Mouse (Mus musculus): Measurements from ENCODE around the gene Il1rap. TPM values are rescaled to one million over a fixed set of nuclear protein-coding genes. Genes with fewer than 3 reads are reported as not detected.

Il1rap gene
- 1 to 10 TPM; 6.8 to 7.0 TPM for total RNA-seq (2021)
- long read RNA-seq, experiment 1, full-length matches to known transcripts: 13 of 15 reads
- long read RNA-seq, experiment 1, partial matches to known transcripts: 1 of 15 reads
- long read RNA-seq, experiment 1, other reads (novel, unspliced or antisense): 1 of 15 reads
- long read RNA-seq, experiment 2, full-length matches to known transcripts: 9 of 11 reads
- long read RNA-seq, experiment 2, partial matches to known transcripts: 0 of 11 reads
- long read RNA-seq, experiment 2, other reads (novel, unspliced or antisense): 2 of 11 reads

DNA sequence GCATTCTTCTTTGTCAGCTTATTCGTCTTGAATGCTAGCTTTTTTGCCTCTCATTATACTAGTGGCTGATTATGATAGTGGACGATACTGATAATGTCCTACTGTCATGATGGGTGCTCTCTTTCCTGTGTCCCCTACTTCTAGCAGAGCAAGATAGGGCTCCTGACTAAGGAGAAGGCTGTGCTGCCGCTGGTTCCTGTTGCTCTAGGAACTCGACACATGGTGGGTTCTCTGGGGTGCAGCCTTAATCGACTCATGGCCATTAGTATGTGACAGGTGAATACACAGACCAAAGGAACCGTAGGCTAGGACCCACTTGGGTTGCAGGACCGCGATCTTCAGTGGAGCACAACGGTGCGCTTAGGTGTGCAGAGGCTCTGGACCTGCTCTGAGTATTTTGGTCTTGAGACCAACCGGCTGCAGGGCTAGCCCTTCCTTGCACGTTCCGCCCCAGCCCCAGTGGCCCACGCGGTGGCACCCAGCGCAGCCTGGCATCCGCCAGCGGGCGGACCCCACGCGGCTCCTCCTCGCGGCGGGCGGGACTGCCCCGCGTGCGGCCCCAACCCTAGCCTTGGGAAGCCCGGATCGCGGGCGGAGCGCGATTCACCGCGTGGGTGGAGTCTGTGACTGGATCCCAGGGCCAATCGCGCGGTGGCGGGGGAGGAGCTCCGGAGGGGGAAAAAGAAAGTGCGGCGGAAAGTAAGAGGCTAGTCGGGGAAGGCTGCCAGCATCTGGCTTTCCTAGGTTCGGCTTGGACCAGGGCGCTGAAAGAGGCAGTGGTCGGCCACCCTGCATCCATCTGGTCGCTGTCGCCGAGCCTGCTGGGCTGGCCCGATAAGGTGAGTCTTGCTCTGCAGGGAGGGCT is at the start of gene Il1rap:
Il1rap (plus strand) TSS at position 657 of the 865 bp plus-strand sequence.
- peak; percentile 90 to 91 for DNase-seq (ENCODE audit: low spot score in 2 of 2)

DNA sequence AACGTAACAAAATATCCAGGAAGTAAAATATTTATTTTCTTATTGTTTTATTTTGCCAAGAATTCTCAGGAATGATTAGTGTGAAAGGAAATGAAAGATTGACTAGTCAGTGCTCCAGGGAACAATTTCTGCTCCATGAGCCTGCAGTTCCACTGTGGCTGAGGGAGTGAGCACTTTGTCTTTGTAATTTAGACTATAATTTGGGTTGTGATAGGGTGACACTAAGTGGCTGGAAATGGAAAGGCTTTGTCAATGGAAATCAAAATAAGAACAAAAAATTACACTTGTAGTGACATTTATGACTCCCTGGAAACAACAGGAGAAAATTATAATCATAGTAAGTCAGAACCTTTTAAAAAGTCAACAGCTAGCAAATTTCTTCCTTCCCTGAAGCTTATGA is 49.2 kb upstream of the Il1rap start:
- no peak for DNase-seq (ENCODE audit: low spot score in 2 of 2)

DNA sequence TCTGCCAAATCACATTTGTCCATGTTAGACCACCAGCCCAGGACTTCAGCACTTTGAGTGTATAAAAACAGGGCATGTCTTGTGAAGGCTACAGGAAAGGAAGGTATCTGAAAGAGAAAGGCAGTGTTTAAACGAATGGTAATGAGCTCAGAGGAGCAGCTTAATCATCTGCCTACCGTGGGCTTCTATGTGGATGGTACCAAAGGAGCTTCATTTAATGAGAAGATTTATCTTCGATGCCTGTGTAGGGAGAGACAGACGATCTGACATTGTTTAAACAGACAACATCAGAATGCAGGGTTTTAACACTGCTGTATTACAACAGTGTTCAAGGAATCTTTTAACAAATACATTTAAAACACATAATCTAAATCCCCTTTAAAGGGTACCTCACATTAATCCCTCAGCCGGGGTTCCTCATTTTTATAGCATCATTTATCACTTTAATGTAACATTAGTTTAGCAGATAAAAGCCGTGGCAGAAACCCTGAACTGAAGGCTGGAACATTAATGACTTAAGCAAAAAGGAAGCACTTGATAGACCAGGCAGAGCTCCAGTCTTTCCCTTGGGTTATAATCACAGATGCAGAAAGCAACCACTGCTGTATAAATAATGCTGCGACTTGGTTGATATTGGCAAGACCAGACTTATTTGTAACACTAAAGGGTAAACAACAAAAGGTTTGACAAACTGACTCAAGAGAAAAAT is 35.2 kb upstream of the Il1rap start:
- DNase-seq (ENCODE audit: low spot score in 2 of 2): no peak

DNA sequence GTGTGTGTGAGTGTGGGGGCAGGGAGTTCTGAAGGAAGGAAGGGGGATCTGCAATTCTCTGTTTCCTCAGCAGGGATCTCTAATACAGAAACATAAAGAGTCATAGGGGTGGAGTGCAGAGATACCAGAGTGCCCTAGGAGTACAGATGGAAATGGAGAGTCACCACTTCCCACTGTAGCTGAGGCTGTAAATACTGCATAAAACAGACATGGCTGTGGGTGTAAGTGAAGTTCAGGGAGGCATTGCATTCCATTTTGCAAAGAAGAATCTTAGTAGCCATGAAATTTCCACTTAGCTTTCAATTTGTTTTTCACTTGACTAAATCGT is 34.7 kb upstream of the Il1rap start:
- no peak for DNase-seq (ENCODE audit: low spot score in 2 of 2)

DNA sequence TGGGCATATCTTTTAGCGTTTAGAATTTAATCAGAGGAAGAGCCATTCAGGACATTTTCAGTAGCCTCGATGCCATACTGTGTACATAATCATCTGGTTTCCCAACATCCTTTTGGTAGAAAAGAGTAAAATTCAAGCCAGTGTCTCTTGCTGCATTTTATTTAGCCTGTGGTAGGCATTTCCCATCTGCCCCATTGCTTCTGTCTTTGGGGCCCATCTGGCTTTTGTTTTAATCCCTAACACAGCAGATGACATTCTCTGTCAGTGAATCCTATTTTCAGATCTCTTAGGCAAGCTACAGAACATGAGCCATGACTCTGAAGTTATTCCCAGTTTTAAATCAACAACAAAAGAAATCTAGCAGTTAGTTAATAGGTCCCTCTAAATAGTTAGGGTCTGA is 32.3 kb upstream of the Il1rap start:
- DNase-seq (ENCODE audit: low spot score in 2 of 2): no peak

DNA sequence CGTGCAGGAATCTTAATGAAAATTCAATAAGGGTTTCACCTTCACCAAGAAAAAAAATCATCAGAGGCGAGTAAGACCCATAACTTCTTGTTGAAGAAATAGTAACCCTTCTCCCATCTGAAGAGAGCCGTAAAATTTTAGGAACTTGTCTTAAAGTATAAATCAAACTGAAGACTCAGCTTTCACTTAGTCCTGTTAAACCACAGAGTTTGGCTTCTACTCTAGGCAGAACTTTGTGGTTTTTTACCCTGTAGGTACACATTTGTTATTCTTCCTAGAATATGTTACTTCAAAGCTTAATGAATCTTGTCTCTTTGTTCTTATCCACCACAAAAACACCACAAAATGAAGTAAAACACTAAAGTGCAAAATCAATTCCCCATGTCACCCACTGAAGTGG is 29.3 kb upstream of the Il1rap start:
- no peak for DNase-seq (ENCODE audit: low spot score in 2 of 2)

DNA sequence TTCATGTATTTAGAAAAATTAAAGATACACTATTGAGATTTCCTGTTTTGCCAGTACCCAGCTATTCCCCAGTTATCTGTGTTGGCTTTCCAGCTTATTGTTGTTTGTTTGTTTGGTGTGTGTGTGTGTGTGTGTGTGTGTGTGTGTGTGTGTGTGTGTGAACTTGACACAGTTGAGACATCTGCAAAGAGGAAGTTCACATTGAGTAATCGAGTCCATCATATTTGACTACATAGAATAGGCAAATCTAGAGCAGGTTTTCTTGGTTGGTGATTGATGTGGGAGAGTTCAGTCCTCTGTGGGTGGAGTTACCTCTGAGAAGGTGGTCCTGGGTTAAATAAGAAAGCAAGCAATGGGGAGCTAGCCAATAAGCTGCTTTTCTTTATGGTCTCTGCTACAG is 22.7 kb upstream of the Il1rap start:
- no peak for DNase-seq (ENCODE audit: low spot score in 2 of 2)

DNA sequence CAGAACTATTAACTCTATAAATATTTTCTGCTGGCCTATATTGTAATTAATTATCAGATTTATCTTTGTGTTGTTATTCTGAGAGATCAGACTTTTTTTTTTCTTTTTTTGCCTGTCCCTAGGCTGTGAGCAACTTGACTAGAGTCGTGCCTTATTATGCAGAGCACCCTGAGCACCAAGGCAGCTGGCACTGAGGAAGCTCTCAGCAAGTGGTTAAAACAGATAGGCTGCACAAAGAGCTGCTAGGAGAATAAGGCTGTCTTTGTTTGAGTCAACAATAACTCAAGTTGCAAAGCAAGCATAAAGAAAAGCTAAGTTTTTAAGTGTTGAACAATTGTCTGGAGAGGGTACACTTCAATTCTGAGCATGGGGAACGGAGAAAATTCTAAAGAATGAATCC is 19.8 kb upstream of the Il1rap start:
- no peak for DNase-seq (ENCODE audit: low spot score in 2 of 2)

DNA sequence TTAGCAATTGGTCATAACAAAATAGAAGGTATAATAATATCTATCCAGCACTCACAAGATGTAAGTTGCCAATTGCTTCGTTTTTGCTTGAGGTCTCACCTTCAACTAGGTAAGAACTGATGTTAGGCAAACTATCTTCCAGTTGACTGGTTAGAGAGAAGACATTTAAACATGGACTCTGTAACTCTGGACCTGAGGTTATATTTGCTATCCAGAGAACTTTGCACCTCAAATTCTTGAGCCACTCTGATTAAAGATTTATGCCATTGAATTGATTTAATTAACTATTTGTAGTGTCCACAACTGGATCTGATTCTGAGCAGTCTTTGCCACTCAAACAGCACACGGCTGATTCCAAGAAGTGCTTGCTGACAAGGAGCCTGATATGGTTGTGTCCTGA is 18.7 kb upstream of the Il1rap start:
- DNase-seq (ENCODE audit: low spot score in 2 of 2): no peak

DNA sequence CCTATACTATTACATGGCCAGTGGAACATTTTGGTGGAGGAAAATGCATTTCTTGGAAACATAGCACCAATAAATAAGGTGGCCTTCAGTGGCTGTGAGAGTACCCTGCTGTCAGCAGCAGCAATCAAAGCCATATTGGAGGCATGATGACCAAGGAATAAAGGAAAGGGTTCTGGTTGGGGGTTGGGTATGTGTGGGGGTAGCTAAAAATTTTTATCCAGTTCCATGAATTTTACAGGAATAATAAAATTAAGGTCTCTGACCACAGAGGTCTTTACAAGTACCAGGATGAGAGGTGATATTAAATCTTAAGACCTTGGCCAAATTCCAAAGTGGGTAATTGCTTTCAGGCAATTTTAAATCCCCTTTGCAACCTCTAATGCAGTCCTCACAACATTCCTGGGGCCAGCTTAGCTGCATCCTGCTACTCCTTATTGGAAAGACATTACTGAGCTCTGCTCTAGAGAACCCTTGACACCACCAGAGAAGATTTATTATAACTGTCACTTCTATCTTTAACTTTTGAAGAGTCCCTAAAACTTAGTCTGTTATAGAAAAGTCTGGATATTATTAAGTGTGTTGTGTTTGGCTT is 12.0 kb upstream of the Il1rap start:
- no peak for DNase-seq (ENCODE audit: low spot score in 2 of 2)

DNA sequence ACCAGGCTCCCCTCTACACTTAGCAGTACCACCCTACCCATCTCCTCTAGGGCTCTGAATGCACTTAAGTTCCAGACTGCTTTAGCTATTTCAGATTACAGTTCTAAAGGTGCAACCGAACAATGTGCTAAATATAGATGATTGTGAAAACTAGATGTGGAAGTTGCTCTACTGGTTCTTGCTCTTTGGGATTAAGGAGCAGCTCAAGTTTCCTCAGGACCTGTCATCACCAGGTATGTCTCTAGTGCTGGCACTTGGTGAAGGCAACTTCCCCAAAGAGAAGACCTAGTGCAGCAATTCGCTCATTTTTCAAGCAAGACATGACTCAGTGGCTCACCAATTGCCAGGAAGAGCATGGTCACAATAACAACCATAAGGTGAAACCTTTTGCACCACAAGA is 9.7 kb upstream of the Il1rap start:
- DNase-seq (ENCODE audit: low spot score in 2 of 2): no peak

DNA sequence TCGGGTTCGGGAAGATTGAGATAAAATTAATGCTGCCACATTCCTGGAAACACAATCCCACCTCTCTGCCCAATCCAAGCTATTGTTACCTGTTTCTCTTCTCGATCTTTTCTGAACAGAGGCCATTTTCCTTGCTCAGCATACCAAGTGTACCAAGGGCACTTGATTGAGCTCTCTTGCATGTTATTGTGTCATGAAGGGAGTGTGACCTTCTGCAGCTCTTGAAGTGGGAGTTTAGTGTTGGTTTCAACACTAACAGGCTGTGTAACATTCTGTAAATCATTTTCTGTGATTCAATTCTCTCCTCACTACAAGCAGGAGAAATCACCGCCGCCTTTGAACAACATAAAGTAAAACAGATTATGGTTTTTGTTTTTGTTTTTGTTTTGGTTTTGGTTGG is 7.3 kb upstream of the Il1rap start:
- DNase-seq (ENCODE audit: low spot score in 2 of 2): no peak

DNA sequence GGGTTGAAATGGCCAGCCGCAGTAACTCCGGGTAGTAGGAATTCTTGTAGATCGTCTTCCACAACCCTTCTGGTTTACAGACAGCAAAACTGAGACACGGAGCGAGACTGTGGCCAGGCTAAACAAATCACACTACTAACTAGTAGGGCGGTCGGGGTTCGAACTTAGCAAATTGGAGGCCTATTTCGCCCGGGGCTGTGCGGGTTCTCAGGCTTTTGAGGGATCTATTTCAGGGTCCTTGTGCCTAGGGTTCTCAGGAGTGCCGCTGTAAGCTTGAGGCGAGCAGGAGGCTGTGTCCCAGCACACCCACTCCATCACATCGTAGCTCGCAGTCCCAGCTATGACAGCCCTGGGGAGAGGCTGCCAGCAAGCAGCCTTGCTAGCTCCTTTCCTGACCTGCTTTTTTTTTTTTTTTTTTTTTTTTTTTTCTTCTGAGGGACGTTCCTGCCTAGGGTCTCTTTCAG is 441 bp downstream of the Il1rap start:
- no peak for DNase-seq (ENCODE audit: low spot score in 2 of 2)

DNA sequence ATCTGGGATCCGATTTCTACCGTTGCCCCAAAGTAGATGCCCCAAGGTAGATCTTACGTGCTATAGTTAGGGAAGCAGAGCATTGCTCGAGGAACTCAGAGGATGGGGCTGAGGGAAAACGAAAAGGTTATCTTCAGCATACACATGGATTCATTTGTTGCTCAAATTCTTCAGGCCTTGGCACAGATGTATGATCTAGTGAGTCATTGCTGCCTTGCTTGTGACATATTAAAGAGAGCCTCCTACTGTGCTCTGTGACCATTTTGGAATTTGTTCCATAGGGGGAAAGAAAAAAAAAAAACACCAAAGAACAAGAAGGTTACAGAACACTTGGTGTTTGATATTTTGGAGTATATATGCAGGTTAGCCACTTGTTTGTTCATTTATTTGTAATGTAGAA is 4.3 kb downstream of the Il1rap start:
- no peak for DNase-seq (ENCODE audit: low spot score in 2 of 2)

DNA sequence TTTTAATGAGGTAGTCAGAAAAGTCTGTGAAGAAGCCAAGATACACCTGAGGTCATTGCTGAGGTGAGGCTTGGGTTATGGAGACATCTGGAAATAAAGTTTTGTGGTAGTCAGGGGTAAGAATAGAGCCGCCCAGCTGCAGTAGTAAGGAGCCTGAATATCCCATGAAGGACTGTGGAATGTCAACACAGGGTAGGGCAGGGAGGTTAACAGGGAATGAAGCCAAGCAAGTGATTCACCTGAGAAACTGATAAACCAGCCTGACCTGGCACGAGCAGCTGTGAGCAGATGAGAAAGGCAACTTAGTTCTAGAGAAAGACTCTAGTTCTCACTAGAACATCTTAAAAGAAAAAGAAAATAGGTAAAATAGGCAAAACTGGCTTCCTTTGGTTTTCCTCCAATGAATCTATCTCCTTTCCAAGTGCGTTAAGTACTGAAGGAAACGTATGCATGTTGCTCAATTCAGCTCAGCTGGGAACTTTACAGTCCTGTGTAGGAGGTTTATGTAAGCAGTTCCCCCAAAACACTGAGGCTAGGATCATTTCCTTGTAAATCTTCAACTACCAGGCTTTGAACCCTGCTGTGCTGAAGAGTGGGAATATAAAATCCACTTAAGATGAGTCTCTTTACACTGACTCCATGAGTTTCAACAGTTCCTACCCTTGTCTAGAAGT is 9.5 kb downstream of the Il1rap start:
- DNase-seq (ENCODE audit: low spot score in 2 of 2): no peak

DNA sequence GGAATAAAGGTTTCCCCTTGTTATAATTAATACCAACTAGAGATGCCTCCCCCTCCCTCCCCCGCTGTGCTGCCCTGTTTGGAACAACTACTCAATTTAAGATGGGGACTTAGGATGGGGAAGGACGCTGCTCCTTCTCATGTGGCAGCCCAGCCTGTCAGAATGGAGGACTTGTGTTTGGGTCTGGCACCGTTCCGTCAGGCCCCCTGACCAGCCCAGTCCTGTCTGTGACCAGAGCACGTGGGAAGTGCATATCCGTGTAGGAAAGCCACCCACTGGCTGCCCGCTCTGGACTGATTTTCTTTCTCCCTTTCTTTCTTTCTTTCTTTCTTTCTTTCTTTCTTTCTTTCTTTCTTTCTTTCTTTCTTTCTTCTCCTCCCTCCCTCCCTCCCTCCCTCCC is 14.9 kb downstream of the Il1rap start:
- no peak for DNase-seq (ENCODE audit: low spot score in 2 of 2)

DNA sequence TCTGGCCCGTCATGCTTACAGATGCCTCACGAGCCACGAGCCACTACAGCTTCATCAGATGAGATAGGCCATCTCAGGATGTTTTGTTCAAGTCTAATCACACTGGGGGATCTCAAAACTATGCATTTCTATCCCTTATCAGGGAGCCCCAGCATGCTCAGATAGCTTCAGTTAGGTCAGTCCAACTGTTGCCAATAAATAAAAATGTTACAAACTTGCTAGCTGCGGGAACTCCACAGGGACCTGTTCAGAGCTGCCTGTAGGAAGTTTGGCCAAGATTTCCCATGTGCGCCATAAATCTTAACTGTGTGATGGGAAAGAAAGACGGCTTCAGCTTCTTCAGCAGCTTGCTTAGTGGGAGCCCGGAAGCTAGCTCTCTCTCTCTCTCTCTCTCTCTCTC is 15.8 kb downstream of the Il1rap start:
- peak in 1 of 2 experiments; percentile 13 for DNase-seq (ENCODE audit: low spot score in 2 of 2)

DNA sequence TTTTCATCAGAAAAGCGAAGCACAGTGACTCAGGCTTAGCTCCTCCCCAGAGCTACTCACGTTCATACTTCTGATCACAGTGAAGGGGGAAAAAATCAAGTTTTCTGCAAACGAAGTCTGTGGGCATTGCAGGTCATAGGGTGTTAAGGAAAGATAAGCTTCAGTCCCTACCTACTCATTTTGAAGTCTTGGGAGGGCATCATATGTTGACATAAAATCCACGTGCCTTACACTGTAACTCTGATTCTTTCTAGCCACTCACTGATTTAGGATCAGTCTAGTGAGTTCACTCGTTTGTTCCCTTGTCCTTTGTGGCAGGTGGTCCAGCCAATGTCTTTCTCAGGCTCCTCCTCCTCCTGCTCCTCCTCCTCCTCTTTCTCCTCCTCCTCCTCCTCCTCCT is 17.1 kb downstream of the Il1rap start:
- DNase-seq (ENCODE audit: low spot score in 2 of 2): no peak

DNA sequence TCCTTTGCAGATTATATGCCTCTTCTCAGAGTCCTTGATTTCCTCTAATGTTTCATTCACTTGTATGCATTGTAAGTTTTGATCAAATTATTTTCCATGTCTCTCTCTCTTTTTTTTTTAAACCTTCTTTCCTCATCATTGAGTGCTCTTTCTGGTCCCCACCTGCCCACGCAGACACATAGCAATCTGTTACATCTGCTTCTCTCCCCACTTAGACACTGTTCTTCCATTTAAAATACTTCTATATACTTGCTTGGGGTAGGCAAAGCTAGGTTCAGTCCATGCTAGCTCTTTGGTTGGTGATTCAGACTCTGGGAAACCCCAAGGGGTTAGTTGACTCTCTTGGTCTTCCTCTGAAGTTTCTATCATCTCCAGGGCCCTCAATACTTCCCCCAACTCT is 20.0 kb downstream of the Il1rap start:
- no peak for DNase-seq (ENCODE audit: low spot score in 2 of 2)

DNA sequence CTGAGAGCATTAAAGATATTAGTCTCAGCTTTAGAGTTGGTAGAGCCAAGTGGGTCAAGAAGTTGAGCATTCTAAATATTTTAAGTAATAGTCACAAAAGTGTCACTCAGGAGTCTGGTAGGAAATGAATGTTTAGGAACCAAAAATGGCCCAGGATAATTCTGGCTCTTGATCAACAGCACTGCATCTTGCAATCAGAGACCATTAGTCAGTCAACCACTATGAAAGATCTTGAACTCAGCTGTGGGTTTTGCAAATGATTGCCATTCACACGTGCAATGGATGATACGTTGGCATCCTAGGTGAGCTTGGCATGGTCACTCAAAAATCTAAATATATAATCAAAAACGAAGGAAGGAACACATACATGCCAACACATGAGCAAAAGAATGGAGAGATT is 23.1 kb downstream of the Il1rap start:
- DNase-seq (ENCODE audit: low spot score in 2 of 2): no peak

DNA sequence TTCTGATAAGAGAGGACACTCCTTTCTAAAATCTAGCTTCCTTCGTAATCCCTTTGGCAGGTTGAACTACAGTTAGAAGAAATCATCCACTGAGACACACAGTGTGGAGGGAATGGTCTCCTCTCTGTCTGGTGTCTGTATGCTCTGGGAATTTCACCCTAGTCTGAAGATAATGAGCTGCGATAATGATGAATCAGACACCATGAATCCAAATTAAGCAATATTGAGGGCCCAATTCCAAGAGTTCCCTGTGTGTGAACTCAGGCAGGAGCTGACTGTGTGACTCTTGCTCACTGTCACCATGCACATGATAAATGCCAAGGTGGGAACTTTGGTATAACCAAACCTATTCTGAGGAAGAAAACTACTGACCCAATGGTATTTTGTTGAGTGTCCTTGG is 26.5 kb downstream of the Il1rap start:
- DNase-seq (ENCODE audit: low spot score in 2 of 2): no peak
